Mouse (Mus musculus) urinary bladder, postnatal 10 days (tissue): Measurements from ENCODE around the gene Glod4.

ENCODE experiments used
- DNase-seq: peaks from one replicate; pipeline ENCODE4 v3.0.0; 2022; ENCODE audit warnings: low spot score

Gene Glod4

DNA sequence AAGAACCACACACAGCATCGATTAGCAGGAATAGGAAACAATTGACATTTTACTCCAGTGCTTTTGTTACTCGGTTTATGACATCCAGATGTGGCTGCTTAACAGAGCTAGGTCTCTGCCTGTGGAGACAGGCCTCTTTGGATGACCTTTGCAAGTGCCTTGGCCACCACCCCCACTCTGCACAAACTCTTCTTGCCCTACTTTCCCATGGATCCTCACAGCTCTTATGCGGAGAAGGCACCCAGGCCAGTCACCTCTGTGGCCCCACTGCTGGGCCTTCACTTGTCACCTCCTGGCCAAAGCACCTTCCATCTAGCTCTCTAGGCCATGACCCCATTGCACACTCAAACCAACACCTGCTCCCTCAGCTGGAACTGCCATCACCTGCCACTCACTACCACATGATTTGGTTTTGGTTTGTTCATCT, 159.6 kb downstream of the Glod4 start:
- DNase-seq: no peak

DNA sequence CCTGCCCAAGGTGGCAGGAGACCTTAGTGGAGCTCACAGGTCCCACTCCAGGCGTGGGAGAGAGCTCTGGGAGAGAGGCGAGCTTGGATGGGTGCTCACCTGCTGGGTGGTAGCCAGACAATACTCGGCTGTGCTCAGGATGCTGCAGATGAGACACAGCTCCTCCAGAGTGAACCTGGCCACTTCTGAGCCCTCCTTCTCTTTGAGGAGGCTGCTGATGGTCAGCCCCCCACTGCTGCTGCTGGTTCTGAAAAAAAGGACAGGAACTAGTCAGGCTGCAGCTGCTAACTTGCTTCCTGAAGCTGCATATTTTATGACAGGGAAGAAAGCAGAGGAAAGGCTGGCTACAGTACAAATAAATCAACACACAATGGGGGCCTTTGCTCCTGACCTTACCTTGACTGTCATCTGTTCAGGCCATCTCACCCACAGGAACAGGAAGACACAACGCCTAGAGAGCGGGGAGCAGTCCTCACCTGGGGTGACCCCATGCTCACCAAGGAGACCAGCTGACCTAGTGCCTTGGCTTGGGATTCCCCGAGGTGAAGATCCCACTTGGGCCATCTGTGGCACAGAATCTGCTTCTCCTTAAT, 162.4 kb downstream of the Glod4 start:
- DNase-seq: no peak

DNA sequence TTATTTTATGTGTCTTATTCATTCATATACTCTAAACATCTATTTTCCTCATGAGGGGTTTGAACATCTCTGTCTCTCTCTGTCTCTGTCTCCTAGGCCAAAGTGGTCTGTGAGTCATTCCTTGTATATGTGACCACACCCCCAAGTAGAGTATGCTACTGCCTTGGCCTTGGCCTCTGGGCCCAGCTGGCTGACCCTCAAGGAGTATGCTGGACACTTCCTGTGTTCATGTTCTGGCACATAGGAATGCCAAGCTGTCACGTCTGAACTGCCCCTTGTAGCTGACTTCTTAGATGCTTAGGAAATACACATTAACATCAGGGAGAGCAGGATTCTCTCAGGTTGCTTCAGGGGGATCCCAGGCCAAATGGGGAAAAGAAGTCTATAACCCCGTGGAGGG, 163.2 kb downstream of the Glod4 start:
- no peak for DNase-seq

DNA sequence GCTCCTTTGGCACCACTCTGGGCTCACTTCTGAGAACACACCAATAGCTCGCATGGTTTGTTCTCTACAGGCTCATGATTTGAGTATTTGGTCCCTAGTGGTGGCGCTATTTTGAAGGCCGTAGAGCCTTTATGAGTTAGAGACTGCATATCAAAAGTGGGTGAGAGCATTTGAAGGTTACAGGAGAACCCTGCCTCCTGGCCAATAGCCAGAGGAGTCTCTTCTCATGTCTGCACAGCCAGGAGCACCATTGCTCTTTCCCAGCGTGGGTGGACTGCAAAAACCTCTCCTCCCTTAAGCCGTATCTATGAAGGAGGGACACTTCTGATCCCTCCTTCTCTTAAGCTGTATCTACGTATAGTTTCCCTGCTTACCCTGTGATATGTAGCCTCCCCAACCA, 166.2 kb downstream of the Glod4 start:
- no peak for DNase-seq

DNA sequence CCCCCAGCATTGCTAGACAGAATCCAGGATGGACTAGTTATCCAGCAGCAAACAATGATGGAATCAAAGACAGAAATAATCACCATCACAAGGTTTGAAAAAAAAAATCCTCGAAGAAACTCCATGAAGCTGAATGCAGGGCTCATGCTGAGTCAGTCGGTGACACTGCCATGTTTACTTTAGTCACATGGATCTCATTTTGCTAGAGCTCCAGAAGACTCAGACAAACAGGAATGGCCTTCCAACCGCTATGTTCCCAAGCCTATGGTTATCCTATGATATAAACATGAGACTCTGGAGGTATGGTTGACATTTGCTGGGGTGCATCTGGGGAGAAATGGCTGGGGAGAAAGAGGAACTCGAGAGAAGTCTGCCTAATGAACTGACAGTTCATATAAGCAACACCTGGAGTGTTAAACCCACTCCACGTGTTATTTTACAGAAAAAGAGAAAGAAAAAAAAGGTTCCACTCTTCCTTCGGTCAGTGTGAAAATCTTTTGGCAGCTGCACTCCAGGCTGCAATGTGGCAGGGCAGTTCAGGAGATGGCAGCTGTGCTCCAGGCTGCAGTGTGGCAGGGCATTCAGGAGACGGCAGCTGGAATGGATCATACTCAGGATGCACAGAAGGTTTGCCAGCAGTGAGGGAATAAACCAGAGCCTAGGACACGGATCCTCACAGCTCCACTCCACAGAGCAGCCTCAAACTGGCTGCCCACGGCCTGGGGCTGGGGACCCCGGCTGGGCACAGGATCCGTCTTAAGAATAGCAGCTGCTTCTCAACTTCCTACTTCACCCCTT, 169.0 kb downstream of the Glod4 start:
- DNase-seq: no peak
